Mouse (Mus musculus) thymus, postnatal 25 days (tissue): ENCODE measurements at regions not wholly inside any gene's neighbourhood (a gene's known extent, or its start where the extent isn't known, plus 50 kb on each side); places are given as distances from the start of the nearest gene placed in this dataset.

Experiments
- DNase-seq: peaks from one replicate; pipeline ENCODE4 v3.0.0; 2022

DNA sequence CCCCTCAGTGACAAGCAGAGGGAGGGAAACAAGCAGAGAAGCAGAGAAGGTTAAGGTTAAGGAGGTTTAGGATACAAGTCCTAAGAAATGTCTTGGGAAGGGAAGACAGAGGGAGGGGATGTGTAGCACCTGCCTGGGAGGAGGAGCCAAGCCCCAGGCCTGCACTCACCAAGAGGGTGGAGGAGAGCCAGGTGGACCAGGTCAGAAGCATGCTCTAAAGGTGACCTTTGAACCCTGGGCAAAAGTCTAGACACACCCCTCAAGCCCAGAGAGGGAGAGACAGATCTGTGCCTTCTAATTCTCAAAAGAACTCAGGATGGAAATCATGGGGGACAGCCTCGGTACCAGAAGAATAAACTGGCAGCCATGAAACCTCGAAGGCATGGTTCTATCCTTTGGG lies 54.4 kb upstream of the Calm2 start:
- DNase-seq = no peak

DNA sequence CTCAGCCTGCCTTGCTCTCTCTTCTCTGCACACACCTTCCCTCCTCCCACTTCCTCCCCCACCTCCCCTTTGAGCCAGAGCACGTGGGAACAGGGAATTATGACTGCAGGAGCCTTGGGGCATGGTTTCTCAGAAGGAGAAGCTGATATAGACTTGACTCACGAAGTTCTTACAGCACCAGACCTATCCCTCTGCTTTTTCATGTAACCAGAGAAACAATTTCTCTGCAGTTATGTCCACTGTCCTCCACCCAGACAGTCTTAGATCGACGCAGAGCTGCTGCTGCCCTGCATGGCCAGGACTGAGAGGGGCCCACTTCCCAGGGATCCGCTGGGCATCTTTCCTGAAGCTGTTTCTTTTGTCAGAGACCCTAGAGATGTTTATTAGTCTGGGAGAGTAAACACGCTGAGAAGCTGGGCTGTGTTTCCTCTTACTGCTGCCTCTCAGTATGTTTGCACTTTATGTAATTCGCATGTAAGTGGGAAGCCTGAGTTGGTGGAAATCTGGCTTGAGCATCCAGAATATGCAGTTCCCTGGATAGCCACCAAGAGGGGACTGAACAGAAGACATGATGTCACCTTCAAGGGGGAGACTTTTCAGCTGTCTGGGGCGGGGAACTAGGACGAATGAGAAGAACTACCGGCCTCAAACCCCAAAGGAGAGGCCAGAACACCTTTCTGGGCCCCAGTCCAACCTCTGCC lies 55.1 kb upstream of the Calm2 start:
- no peak for DNase-seq

DNA sequence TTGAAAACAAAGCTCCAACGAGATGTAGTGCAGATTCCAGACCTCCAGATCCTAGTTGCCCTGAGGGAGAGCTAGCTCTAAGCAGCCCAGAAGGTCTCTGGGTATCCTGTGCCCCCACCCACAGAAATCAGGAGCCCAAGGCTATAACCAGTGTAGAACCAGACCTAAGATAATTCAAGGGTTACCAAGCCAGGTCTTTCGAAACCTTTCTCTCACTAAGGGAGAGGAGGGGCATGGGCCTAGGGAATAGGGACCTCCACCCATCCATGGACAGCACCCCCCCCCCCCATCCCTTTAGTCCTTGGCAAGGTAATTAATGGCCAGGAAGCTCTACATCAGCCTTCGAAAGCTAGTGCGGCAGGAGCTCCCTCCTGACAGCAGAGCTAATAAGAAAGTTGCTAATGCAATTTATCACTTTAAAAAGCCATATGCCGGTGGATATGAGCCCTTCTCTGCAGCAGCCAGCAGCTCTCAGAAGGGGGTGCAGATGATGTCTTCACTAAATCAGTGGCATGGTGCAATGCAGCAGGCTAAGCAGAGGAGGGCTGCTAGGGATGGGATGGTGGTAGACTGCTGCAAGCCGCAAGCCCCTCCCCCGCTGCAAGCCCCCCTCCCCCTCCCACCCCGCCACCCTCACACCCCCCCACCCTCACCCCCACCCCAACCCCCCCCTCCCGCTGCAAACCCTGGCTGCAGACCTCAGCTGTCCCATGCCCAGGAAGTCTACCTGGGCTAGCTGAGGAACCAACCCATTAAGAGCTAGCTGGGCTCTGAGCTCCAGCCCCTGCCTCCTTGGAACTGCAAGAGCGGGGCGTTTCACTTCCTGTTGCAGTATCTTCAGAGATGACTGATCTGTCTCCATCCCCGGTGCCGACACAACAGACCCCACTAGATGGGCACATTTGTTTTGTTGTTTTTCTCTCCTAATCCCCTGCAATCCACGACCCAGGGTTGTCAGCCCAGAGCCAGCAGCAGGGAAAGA lies 55.9 kb upstream of the Calm2 start:
- peak; percentile 25 for DNase-seq

DNA sequence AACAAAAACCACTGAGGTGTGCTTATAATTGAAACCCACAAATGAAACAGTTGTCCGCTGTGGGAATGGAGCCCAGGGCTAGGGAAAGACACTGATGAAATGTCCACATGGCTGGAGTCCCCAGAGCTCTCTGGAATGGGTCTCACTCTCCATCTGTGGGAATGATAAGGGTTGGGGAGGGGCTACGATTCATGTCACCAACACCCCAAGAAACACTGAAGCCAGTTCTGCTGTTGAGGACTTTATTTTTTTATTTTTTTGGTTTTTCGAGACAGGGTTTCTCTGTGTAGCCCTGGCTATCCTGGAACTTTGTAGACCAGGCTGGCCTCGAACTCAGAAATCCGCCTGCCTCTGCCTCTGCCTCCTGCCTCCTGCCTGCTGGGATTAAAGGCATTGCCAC lies 56.8 kb upstream of the Calm2 start:
- DNase-seq = no peak

DNA sequence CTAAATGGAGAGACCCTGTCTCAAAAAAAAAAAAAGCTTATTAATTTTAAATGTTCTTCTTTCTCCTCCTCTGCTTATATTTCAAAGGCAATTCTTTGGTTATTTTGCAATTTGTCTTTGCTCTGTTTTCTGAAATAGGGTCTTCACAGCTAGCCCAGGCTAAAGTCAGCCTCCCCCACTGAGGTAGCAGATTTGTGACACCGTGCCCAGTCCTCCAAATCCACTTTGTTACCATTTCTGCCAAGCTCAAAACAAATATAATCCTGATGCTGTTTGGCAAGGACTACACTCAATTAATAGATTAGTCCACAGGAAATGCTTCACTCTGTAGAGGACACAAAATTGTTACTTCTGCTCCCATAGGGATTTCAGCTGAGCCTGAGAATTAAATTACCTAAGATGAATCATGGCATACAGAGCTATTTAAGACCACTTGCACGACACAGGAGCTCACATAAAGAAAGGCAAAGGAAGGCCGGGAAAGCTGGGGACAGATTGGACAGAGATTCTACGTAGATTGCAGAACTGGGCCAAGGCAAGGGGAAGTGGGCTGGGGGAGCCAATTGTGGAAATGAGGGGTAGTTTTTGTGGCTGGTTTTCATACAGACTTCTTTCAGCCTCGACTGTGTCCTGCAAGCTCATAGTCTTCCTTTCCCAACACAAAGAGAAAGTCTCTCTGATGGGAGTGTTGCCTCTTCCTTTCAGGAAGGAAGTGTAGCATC lies 58.4 kb upstream of the Calm2 start:
- no peak for DNase-seq

DNA sequence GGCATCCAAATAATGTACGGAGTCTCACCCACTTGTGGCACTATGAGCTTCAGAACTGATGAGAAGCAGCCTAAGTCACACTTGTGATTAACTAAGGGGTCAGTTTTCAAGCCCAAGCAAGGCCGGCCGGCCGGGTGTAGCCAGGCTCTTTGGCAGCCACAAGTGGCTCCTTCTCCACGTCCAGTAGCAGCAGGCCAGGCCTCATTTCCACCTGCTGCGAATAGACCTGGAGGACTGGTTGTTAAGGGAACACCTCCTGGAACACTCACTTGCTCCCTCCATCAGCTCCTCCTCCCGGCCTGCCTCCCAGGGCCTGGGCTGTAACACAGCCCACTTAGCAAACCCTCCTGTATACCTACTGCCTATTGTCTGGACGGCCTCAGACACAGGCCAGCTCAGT lies 61.1 kb upstream of the Calm2 start:
- DNase-seq = no peak

DNA sequence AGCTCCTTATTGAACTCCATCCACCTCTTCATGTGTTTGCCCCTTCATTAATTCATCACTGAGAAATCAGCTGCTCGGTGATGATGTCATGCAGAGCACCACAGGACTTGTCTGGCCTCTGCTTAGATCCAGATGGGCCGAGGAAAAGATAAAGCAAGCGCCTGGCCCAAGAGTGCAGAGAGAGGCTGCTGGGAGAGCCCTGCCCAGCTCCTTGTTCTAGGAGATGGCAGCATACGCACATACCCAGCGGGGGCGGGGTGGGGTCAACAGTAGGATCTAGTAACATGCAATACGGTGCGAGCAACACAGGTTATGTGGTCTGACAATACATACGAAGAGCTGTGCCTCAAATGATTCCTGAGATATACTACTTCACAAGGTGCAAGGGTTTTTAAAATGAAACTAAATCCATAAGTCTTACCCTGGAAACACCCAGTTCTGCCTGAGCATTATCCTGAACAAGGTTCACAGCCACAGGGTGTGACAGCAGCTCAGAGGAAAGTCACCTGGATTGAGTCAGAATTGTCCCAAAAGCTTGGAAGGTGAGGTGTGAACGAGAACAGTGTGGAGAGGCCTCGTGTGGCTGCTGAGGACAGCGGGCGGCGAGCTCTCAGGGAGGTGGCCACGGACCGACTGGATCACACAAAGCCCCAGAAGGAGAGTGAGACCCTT lies 62.0 kb upstream of the Calm2 start:
- DNase-seq = no peak

DNA sequence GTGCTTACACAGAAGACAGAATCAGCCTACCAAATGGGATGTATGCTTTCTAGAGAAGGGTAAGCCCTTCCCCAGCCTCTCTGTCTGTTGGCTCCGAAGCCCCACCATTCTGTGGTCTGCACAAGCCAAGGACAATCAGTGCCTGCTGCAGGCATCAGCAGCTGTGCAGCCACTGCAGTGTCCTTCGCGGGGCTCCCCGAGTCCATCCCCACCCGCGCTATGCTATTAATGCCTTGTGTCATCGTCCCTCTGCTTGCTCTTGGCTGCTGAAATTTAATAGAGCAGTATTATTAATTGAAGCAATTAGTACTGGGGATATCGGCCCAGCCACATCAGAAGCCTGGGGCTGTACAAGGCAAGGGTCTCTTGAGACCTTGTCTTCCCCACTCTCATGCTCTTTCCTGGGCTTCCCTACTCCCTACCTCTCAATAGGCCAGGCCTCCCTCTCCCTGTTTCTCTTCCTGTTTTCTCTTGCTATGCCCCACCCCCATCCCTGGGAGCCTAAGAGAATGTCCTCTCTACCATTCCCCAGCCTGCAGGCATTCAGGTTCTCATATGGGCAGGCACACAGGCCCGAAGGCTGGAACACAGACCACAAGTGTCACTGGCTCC lies 65.4 kb upstream of the Calm2 start:
- no peak for DNase-seq

DNA sequence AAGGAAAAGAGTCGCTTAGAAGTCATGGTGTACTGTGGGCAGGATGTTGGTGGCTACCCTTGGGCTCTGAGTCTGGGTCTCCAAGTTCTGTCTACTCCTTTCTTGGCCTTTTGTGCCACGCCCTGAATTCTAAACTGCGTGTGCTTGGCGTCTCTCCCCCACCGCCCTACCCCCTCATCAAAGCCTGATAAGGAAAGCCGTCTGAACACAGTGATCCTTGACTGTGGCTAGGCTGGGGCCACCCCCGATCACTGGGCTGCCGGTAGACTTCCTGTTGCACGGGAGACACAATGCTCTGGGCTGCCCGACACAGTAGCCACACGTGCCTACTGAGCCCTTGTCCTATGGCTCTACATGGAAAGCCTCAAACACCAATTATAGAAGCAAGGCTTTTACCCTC lies 67.1 kb upstream of the Calm2 start:
- no peak for DNase-seq

DNA sequence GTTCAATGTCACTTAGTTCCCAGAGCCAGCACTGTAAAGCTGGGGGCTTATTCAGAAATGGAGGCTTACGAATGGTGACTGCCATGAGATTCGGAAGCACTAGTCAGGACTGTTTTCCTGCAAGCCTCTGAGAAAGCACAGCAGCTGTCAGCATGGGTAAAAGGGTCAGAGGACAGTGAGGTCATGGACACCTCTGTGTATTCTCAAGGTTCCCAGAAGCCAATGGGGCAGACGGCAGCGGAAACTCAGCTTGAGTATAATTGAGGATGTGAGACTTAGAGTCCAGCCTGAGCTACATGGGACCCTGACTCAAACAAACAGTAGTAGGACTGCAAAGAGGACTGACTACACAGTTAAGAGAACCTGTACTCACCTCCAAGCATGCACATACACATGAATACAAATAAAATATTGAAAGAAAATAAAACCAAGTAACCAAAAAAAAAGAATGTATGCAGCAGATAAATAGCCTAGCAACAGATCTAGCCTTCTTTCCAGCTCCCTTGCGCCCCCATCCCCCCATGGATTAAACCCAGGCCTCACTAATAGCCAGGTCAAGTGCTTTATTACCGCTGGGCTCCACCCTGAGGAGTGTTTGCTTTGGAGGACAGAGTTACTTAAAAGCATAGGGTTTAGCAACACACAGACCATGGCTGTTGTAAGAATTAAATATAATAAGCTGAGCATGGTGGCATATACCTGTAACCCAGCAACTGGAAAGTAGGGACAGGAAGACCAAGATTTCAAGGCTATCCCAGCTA lies 67.8 kb upstream of the Calm2 start:
- no peak for DNase-seq

DNA sequence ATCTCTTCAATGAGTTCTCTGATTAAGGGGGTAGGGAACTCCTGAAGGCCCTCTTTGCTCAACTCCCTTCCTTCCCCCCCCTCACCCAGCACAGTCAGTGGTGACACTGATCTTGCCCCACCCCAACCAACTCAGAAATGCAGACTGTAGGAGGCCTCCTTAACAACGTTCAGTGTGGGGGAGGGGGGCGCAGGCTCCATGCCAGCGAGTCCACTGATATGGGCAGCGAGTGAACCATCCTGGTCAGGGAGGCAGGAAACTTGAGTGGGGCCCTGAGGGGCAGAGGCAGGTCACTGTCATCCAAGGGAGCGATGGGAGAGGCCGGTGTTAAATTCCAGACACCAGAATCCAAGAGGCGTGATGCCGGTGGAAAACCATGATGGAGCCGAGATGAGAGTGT lies 70.5 kb upstream of the Calm2 start:
- no peak for DNase-seq

DNA sequence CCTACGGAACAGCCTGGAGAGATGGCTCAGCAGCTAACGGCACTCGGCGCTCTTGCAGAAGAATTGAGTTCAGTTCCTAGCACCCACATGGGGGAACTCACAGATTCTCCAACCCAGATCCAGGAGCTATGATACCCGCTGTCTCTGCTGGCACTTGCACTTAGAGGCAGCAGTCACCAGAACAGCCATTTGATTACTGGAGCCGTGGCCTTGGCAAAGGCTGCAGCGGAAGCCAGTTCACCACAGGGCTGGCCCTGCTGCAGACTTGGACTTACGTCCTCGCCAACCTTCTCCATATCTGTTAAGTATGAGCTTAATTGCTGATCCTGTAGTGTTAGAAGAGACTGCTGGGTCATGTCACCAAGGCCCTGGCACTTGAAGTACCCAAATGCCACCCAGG lies 72.7 kb upstream of the Calm2 start:
- no peak for DNase-seq

DNA sequence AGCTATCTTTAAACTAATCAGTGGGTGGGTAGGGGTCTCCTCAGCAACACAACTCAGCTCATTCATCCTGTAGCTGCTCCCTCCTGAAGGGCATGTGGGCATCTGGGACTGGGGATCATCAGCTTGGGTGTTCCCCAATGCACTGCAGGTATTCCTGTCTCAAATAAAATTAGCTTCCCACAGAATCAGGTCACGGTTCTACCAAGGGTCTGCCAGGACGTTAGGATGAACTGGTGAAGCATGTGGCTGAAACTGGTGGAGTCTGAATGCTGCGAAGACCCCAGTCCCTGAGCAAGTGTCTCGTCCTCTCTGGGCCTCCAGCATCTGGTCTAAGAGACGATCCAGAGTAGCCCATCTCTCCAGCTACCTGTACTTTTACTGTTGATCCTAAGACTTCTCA lies 74.1 kb upstream of the Calm2 start:
- no peak for DNase-seq

DNA sequence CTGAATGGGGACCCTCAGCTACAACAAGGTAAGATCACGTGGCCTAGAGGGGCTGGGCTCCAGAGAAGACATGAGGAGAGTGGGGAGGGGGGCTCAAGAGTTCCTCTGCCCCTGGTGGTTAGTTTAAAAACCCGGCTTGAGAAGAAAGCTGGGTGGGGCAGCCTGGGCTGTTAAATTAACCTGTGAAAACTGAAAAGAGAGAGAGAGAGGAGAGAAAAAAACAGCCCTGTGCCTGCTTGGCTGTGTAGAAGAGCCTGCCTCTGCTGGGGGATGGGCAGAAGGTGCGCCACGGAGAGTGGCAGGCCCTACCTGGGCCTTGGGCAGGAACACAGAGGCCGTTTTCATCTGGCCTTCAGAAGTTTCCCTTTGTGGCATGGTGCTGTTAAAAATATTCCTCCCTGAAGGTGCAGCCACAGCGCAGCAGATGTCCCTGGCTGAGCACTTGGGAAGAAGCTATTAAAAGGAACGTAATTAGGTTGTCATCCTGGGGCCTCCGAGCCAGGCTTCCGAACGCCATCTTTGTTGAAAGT lies 75.0 kb upstream of the Calm2 start:
- DNase-seq = no peak

DNA sequence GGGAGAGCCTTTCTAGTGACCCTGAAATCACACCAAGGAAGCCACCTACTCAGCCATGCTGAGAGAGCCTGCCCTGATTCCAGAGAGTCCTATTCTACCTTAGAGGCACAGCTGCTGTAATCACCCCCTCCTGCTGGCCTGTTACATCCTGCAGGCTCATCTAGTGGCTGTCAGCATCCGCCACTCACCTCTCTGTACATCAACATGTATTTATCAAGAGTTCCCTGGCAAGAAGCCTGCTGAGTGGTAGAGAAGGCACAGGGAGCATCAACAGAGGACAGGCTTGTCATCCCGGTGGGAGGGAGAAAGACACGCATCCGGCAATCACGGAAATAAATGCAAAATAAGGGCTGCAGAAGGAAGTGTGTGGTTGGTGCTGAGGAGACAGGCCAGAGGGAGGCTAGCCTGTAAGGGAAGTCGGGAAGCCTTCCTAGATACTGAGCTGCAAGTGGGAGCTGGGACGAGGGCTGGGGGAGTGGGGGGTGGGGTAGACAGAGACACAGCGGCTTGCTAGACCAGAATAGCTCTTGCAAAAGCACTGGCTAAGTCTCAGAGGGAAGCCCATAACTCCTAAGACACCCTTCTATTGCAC lies 75.9 kb upstream of the Calm2 start:
- DNase-seq = no peak

DNA sequence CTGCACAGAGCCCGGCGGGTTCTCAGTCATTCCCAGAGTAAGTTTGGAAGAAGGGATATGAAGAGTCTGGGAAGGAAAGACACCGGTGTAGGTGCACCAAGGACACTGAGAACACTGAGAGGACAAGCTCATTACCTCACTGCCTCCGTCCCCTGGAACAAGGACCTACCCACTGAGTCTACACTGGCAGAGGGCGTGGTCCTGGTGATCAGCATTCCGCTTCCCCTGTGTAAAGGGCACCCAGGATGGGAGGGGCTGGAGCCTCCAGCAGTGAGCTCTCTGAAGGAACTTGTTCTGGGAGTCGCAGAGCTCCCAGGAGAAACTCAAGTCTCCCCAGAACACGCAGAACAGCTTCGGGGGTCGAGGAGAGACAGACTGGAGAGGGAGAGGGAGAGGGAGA lies 76.9 kb upstream of the Calm2 start:
- DNase-seq = no peak

DNA sequence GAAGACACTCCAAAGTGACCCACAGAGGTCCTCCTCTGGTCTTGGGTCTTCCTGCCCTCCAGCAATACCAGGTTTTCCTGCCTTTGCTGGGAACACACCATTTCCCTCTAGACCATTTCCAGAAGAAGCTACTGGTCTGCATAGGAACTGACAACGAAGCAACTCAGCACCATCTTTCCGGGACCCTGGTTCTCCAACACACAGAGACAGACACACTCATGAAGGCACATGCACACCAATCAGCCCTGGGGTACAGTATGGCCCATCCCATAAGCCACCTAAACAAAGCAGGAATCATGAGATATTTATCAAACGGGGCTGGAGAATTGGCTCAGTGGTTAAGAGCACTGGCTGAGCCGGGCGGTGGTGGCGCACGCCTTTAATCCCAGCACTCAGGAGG lies 80.4 kb upstream of the Calm2 start:
- no peak for DNase-seq

DNA sequence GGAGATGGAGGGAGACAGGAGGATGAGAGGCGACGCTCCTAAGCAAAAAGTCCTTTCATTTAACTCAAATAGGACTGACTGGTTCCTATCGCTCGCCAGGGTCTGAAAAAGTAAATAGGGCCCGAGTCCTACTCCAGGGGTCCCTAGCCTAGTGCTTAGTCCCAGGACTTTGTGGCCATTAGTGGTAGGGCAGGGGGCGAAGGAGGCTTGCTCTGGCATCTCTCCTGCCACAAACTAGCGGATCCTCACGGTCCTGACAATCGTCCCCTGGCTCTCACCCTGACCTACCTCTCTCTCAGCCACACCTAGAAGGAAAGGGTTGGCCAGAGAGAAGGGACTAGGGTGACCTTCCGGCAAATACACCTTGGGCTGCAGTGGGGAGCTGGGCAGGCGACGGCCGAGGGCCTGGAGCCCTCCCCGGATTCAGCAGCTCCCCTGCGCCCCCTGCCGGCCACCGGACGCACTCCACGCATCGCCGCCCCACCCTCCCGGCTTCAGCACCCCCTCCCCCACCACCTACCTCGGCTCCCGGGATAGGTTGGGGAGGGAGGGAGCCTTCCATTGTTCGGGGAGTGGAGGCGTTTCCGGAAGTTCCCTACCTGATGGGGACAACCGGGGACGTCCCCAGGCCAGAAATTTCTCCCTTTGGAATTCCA lies 83.6 kb upstream of the Calm2 start:
- DNase-seq = peak; percentile 72

DNA sequence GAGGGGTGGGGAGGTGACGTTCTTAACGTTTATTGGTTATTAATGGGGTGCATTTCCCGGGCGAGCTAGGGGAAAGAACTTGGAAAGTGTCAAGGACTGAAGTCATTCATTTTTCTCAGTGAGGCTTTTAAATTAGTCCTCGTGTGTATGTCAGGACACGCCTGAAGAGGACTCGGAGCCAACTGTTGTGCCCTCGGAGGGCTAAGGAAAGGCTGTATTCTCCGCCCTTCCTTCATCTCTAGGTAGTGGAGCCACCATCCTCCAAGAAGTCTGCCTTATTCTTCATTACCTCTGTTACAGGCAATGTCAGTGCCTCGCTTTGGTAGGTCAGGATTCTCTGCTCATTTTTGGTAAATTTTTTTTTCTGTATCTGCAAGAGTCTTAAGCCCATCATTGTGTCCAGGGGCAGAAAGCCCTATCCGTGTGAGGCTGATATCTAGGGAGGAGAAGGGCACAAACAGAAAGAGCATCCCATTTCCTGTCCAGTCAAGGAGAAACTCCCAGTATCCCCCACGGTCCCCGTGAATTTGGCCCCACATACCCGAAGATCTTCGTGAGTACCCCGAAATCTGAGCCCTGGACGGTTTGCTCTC lies 84.2 kb upstream of the Calm2 start:
- no peak for DNase-seq
